Mouse (Mus musculus) lung, adult 2 months (tissue): Measurements from ENCODE around the gene Nsun3. TPM values are rescaled to one million over a fixed set of nuclear protein-coding genes. Genes with fewer than 3 reads are reported as not detected.
"Not testable (repeated sequence)": the region's sequence is repeated elsewhere in the genome, so short reads cannot be mapped to it uniquely, and the experiment has no call there.

Source experiments
- DNase-seq: peaks from one replicate; pipeline ENCODE4 v3.0.0; 2022
- H3K4me1 ChIP-seq: fragments of 200-500 bp; 2 replicates; pipeline ENCODE4 v1.6.1; 2011; ENCODE audit warnings: low read length; ENCODE audit not compliant: control insufficient read depth, insufficient read depth
- H3K4me3 ChIP-seq: fragments of 200-500 bp; replicated peaks from 2 replicates; pipeline ENCODE3; 2011; ENCODE audit warnings: low read depth, mild to moderate bottlenecking, control low read depth, low read length; ENCODE audit errors: extremely low read depth
- CTCF ChIP-seq: fragments of 200-500 bp; IDR thresholded peaks from 2 replicates; pipeline ENCODE4 v1.5.1; 2011; ENCODE audit warnings: mild to moderate bottlenecking, low read length, control low read depth; ENCODE audit not compliant: insufficient read depth
- POLR2A ChIP-seq: fragments of 200-500 bp; IDR thresholded peaks from 2 replicates; pipeline ENCODE4 v1.6.1; 2011; ENCODE audit warnings: low read depth, mild to moderate bottlenecking, control low read depth, low read length, borderline replicate concordance; ENCODE audit errors: extremely low read depth
- WGBS: fragments of 180-500 bp; shearing (Covaris S2); methylation state at CpG from one replicate; pipeline ENCODE4 v1.1.7; 2018; 5-methylcytosine and 5-hydroxymethylcytosine counted together
- polyA plus RNA-seq: library from polyadenylated mRNA; depleted of rRNA; stranded (reverse); fragments of >200 nt; gene quantifications from 2 replicates; pipeline ENCODE4 v1.2.3, GENCODE M21; 2012

Nsun3 gene
- polyA plus RNA-seq, 1 experiment = 4.6 TPM

DNA sequence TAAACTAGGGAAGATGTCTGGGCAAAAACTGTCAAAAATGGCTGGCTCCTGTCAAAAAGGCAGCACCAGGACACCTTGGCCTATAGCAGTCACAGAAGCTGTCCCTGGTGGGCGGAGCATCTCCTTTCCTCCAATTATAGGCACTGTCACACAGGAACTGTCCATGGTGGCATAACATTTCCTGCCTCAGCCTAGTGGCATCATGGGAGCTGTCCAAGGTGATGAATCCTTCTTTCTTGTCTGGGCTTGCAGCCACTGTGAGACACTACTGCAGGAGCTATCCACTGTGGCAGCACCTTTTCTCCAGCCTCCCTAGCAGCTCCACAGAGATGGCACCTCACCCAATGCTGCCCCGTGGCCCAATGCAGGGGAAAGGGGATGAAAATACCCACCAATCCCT, 28.3 kb downstream of the Nsun3 start:
- TF ChIP-seq POLR2A (no peak), CTCF (no peak)
- 95% methylated on average over 2 of the region's 2 CpGs for WGBS
- H3K4me1 ChIP-seq = no peaks in the 10 kb centered on the region
- H3K4me3 ChIP-seq = no peak overlapping the region
- no peak for DNase-seq

DNA sequence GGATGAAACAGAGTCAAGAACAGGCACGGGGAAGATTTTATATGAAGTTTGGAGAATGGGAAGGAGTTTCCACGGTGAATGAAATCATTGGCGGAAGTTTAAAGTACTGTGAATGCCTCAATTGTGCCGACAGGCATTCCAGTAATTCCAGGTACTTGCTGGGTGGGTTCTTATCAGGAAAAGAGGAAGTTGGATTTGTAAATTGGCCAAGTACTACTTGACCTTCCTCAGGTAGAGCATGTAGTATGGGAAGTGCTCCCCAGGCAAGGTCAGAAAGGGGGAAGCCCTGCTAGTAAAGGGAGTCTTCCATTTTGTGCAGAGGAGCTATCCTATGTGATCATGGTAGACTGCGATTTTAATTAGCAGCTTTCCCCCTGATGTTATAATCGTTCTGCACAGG, 31.3 kb downstream of the Nsun3 start:
- no peak for DNase-seq
- H3K4me3 ChIP-seq = no peak overlapping the region
- TF ChIP-seq CTCF = no peak
- TF ChIP-seq POLR2A = no peak
- no peaks in the 10 kb centered on the region for H3K4me1 ChIP-seq
- 71% methylated on average over 6 of the region's 6 CpGs for WGBS

GRCm38 (mm10) chr16:62753597-62753996, 33.0 kb downstream of the Nsun3 start:
- no peak for DNase-seq
- 86% methylated on average over 1 of the region's 1 CpGs for WGBS
- Histone ChIP-seq H3K4me1 (no peaks in the 10 kb centered on the region), H3K4me3 (no peak overlapping the region)
- no peak for TF ChIP-seq POLR2A
- no peak for TF ChIP-seq CTCF

DNA sequence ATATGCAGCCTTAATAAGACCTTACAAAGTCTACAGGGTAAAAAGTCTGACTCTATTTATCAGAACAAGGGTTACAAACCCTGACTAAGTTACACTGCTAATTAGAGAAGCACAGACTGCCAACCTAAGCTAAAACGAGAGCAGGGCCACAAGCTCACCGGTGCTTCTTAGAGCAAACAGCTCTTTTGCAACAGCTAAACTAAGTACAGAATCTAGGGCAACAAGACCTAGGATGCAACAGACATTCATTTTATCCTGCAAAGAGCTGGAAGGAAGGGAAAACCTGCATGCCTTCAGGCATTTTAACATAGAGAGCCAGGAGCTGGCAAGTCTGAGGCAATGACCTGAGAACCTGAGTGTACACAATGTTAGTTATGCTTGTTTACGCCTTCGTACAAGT, 33.5 kb downstream of the Nsun3 start:
- TF ChIP-seq POLR2A (no peak), CTCF (no peak)
- WGBS = 81% methylated on average over 4 of the region's 4 CpGs
- no peak for DNase-seq
- Histone ChIP-seq H3K4me3 (no peak overlapping the region), H3K4me1 (no peaks in the 10 kb centered on the region)

- TF ChIP-seq POLR2A (no peak), CTCF (no peak)
- Histone ChIP-seq H3K4me1 (no peaks in the 10 kb centered on the region), H3K4me3 (no peak overlapping the region)
- 65% methylated on average over 2 of the region's 2 CpGs for WGBS
- DNase-seq = no peak
Measured at GRCm38 (mm10) chr16:62745875-62746274, 40.7 kb downstream of the Nsun3 start.

- no peaks in the 10 kb centered on the region for H3K4me1 ChIP-seq
- 74% methylated on average over 1 of the region's 1 CpGs for WGBS
- TF ChIP-seq CTCF = no peak
- no peak for TF ChIP-seq POLR2A
- DNase-seq = no peak
- H3K4me3 ChIP-seq = no peak overlapping the region
Measured at GRCm38 (mm10) chr16:62734359-62734758, 52.3 kb downstream of the Nsun3 start.

- WGBS = 91% methylated on average over 4 of the region's 4 CpGs
- H3K4me3 ChIP-seq = no peak overlapping the region
- no peak for DNase-seq
- H3K4me1 ChIP-seq = no peaks in the 10 kb centered on the region
- no peak for TF ChIP-seq CTCF
Measured at GRCm38 (mm10) chr16:62730291-62730690, 56.3 kb downstream of the Nsun3 start.

DNA sequence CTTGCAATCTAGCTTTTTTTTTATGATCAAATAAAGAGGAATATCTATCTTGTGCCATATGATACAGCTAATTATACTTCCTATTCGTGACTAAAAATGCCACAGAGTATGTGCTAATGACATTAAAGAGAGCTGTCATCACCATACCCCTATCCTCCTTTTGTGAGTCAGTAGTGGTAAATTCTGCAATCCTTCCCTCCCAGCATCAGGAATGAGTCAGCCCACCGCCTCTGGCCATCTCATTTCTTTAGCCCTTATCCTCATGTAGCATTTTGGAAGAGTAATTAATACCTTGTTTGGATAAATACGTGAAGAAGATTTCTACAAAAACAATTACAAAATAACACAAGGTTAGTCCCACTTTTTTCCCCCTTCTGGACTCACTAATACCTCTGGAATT, 56.8 kb downstream of the Nsun3 start:
- H3K4me1 ChIP-seq = no peaks in the 10 kb centered on the region
- TF ChIP-seq POLR2A (no peak), CTCF (no peak)
- DNase-seq = no peak
- no peak overlapping the region for H3K4me3 ChIP-seq
- WGBS = 77% methylated on average over 3 of the region's 3 CpGs

DNA sequence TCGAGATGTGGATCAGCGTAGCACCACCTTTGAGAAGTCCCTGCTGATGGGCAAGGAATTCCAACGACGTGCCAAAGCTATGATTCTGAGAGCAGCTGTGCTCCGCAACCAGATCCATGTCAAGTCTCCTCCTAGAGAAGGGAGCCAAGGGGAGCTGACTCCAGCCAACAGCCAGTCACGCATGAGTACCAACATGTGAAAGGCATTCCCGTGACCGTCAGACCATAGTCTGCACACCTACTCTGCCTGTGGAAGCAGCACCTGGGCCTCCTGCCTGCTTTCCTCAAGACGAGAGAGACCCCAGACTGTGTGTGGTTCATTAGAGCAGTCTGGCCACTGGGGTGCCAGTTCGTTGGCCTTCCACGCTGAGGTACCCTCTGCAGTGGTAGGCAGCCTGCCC, 68.4 kb downstream of the Nsun3 start:
- DNase-seq, H3K4me1 ChIP-seq, H3K4me3 ChIP-seq: not testable (repeated sequence)
- WGBS = 83% methylated on average over 9 of the region's 11 CpGs

GRCm38 (mm10) chr16:62690436-62690835, 96.2 kb downstream of the Nsun3 start:
- H3K4me3 ChIP-seq = no peak overlapping the region
- TF ChIP-seq CTCF (no peak), POLR2A (no peak)
- DNase-seq = no peak
- no peaks in the 10 kb centered on the region for H3K4me1 ChIP-seq
- WGBS = 75% methylated on average over 8 of the region's 8 CpGs

DNA sequence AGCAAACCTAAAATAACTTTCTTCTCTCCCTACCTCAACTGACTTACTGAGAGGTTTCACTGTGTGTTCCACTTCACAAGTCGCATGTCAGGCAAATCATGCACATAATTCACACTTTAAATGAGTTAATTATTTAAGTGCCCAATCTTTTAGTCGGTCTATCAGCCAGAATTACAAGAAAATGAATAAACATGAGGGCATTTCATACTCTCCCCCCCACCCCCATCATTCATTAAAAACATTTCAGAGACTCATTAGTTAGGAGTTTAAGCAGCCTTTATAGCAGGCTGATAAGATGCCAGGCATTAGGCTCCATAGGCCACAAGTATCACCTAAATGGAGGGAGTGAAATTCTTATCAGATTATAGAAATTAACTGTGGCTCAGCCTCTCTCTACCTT, 100.5 kb downstream of the Nsun3 start:
- no peak for DNase-seq
- Histone ChIP-seq H3K4me3 (no peak overlapping the region), H3K4me1 (no peaks in the 10 kb centered on the region)
- 66% methylated on average over 2 of the region's 2 CpGs for WGBS
- TF ChIP-seq CTCF (no peak), POLR2A (no peak)
